Mouse (Mus musculus): ENCODE results near the gene Gm10428. TPM values are rescaled to one million over a fixed set of nuclear protein-coding genes. Genes with fewer than 3 reads are reported as not detected.

Gene Gm10428
- not detected in 2 replicates for polyA plus RNA-seq (2015; fragmentation: Nextera tagmentation; extraction: Ambion mirVana)

DNA sequence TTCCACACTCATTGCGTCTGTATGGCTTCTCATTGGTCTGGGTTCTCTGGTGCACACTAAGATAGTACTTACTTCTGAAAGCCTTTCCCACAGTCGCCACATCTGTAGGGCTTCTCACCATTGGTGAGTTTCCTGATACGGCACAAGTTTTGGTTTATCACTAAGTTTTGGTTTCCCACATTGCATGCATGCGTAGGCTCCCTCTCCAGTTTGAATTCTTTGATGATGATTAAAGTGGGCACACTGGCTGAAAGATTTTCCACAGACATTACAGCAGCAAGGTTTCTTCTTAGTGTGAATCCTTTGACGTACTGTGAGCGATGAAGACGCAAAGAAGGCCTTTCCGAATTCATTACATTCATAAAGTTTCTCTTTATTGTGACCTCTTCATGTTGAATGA lies at the start of gene Gm10428:
Gm10428 (plus strand) TSS at position 321 of the 400 bp plus-strand sequence.
- H3K4me1 ChIP-seq = peaks cover 11% of the 10 kb centered on the region; the same call in 1 of the 2 replicates
- ATAC-seq (ENCODE audit: insufficient number of reproducible peaks, low FRiP score, low TSS enrichment, low read depth) = no peak
- peaks cover 19% of the 10 kb centered on the region for H3K27me3 ChIP-seq
- no peak within 1 kb of the TSS for H3K9ac ChIP-seq
- no peak within 1 kb of the TSS for H3K4me3 ChIP-seq
- no peaks in the 10 kb centered on the region for H3K9me3 ChIP-seq
- no peak within 1 kb of the TSS for H3K4me2 ChIP-seq
- 81% methylated on average over 8 of the region's 8 CpGs for WGBS
- no peak within 1 kb of the TSS for H3K27ac ChIP-seq
- no peaks in the 10 kb centered on the region for H3K36me3 ChIP-seq

DNA sequence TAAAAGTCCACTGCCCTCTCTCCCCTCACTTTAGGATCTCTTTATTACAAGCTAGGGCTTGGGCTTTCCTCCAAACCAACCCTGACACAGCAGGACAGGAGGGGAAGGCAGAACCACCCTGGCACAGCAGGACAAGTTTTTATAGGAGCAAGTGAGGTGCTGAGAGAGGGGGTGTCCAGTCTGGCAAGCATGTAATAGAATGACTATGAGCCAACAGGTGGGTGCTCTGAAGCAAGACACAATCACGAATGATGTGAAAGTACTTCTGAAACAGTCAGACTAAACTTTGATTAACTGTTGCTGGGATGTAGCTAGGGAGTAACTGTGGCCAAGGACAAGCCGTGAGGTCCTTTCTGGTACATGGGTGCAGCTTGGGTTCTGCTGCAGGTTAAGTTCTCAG lies 46.8 kb upstream of the Gm10428 start:
- Histone ChIP-seq H3K9ac (no peak overlapping the region), H3K4me3 (no peak overlapping the region), H3K4me2 (no peak overlapping the region), H3K27ac (no peak overlapping the region), H3K27me3 (no peaks in the 10 kb centered on the region), H3K4me1 (0 out of 2 replicates have a peak, but pooled peaks cover 3% of the 10 kb centered on the region), H3K9me3 (no peaks in the 10 kb centered on the region), H3K36me3 (no peaks in the 10 kb centered on the region)
- WGBS = 85% methylated on average over 2 of the region's 2 CpGs
- no peak for ATAC-seq (ENCODE audit: insufficient number of reproducible peaks, low FRiP score, low TSS enrichment, low read depth)

DNA sequence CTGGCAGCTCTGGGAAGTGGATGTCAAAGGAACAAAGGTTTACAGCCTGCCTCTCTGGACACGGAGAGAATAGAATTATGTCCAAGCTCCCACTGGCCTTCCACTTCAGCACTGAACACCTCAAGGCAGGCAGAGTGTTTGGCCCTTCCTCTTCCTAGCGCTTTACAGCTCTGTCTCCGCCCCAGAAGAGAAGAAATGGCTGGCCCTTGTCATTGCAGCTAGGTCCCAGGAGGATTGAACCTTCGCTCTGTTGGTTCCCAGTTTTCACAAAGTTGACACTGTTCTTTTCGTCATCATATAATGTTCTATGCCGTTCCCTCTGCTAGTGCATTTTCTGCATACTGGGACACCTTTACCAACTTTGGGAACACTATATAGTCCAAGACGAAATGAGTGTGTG lies 44.6 kb upstream of the Gm10428 start:
- ATAC-seq (ENCODE audit: insufficient number of reproducible peaks, low FRiP score, low TSS enrichment, low read depth) = no peak
- Histone ChIP-seq H3K4me2 (no peak overlapping the region), H3K9ac (no peak overlapping the region), H3K27me3 (no peaks in the 10 kb centered on the region), H3K36me3 (peaks cover 13% of the 10 kb centered on the region), H3K9me3 (no peaks in the 10 kb centered on the region), H3K27ac (no peak overlapping the region), H3K4me1 (0 out of 2 replicates have a peak, but pooled peaks cover 3% of the 10 kb centered on the region), H3K4me3 (no peak overlapping the region)
- WGBS = 75% methylated on average over 7 of the region's 7 CpGs

DNA sequence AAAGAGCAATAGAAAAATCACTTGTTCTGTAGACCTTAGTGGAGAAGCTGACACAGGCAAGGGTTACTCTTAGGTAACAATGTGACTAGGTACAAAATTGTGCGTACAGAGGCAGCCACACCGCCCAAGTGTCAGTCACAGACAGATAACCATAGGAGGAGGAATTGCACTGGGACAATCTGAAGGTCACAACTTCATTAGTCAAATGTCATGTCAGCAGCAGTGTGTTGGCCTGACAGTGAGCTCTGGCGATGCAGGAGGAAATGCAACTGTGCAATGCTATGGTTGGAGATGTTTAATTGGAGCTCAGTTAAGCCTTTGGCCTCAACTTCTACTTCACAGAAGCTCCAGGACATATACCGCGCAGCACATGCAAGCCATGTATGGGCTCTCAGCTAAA lies 42.2 kb upstream of the Gm10428 start:
- H3K4me2 ChIP-seq = no peak overlapping the region
- no peaks in the 10 kb centered on the region for H3K9me3 ChIP-seq
- no peaks in the 10 kb centered on the region for H3K27me3 ChIP-seq
- no peak overlapping the region for H3K9ac ChIP-seq
- H3K4me3 ChIP-seq = no peak overlapping the region
- H3K27ac ChIP-seq = no peak overlapping the region
- H3K4me1 ChIP-seq = 0 out of 2 replicates have a peak, but pooled peaks cover 3% of the 10 kb centered on the region
- ATAC-seq (ENCODE audit: insufficient number of reproducible peaks, low FRiP score, low TSS enrichment, low read depth) = no peak
- WGBS = 91% methylated on average over 5 of the region's 5 CpGs
- H3K36me3 ChIP-seq = peaks cover 33% of the 10 kb centered on the region

DNA sequence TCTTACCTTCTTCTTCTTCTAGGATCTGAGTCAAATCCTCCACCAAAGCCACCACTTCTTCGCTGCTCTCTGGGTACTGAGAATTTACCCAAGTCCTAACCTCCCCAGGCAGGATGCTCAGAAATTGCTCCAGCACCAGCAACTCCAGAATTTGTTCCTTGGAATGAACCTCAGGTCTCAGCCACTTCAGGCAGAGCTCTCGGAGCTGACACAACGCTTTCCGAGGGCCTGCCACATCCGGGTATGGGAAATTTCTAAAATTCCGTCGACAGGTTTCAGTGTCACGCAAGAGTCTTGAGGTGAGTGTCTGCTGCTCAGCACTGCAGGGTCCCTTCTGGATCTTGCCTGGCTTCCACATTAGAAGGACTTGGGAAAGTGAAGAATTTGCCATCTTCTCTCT lies 24.6 kb upstream of the Gm10428 start:
- 90% methylated on average over 8 of the region's 8 CpGs for WGBS
- ATAC-seq (ENCODE audit: insufficient number of reproducible peaks, low FRiP score, low TSS enrichment, low read depth) = no peak
- peaks cover 9% of the 10 kb centered on the region for H3K4me1 ChIP-seq
- no peak overlapping the region for H3K4me2 ChIP-seq
- H3K36me3 ChIP-seq = peaks cover 38% of the 10 kb centered on the region
- no peaks in the 10 kb centered on the region for H3K27me3 ChIP-seq
- H3K9me3 ChIP-seq = no peaks in the 10 kb centered on the region
- H3K27ac ChIP-seq = no peak overlapping the region
- H3K4me3 ChIP-seq = no peak overlapping the region
- no peak overlapping the region for H3K9ac ChIP-seq

DNA sequence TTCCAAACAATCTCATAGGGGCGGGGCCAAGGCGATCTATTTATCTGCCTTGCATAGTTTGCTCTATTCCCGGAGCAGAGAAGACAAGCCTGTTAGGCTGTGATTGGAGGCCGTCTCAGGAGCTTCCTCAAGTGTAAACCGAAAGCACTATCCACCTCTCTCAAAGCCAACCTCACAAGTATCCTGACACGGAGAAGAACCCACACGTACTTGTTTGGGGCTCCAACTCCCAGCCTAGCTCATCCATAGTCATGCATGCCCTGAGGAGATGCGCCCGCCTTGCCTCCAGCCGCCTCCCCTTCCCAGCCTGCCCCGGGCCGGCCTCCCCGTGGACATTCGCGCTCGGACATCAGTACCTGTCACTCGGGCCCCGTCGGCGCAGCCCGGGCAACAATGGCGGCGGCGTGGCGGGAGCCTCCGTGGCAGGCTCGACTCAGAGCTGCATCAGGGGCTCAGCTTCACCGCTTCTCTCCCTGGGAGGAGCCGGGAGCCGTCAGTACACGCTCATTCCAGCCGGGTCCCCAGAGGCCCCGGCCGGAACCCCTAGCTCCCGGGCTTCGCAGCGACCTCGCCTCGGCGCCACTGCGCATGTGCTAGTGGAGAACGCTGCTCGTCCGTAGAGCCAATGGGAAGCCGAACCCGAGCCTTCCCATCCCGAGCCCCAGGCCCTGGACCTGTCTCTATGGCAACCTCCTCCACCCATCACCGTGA lies 21.4 kb upstream of the Gm10428 start, which contains the start of gene Zfp287:
Zfp287 (minus strand) TSS at position 595 of the 711 bp plus-strand sequence.
- peaks cover 15% of the 10 kb centered on the region for H3K36me3 ChIP-seq
- peak within 1 kb of the TSS; percentile 74 for H3K4me3 ChIP-seq
- peaks cover 9% of the 10 kb centered on the region for H3K4me1 ChIP-seq
- no peaks in the 10 kb centered on the region for H3K27me3 ChIP-seq
- under 1% methylated on average over 48 of the region's 48 CpGs for WGBS
- H3K27ac ChIP-seq = peak within 1 kb of the TSS; percentile 62
- H3K9ac ChIP-seq = peak within 1 kb of the TSS; percentile 71
- peak; percentile 87 for ATAC-seq (ENCODE audit: insufficient number of reproducible peaks, low FRiP score, low TSS enrichment, low read depth)
- peak within 1 kb of the TSS; percentile 89 for H3K4me2 ChIP-seq
- no peaks in the 10 kb centered on the region for H3K9me3 ChIP-seq

DNA sequence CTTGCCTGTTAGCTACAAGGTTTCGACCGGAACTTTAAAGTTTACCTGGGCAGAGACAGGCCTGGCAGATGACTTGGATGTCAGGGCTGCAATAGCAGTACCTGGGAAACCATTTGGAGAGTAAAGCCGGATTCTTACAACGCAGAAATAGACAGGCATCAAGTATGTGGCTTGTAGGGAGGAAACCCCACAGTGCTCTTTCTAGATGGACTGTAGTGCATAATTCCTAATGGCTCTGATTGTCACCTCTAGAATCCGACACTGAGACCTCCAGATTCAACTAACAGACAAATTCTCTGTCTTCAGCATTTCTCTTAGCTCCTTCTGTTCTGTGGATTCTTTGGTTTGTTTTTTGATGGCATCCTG lies 20.9 kb upstream of the Gm10428 start:
- H3K4me3 ChIP-seq = peak overlapping the region; percentile 74
- no peak overlapping the region for H3K27ac ChIP-seq
- 15% methylated on average over 5 of the region's 5 CpGs for WGBS
- ATAC-seq (ENCODE audit: insufficient number of reproducible peaks, low FRiP score, low TSS enrichment, low read depth) = no peak
- peaks cover 9% of the 10 kb centered on the region for H3K4me1 ChIP-seq
- H3K9ac ChIP-seq = no peak overlapping the region
- H3K36me3 ChIP-seq = peaks cover 14% of the 10 kb centered on the region
- H3K27me3 ChIP-seq = no peaks in the 10 kb centered on the region
- peak overlapping the region; percentile 89 for H3K4me2 ChIP-seq
- H3K9me3 ChIP-seq = no peaks in the 10 kb centered on the region

DNA sequence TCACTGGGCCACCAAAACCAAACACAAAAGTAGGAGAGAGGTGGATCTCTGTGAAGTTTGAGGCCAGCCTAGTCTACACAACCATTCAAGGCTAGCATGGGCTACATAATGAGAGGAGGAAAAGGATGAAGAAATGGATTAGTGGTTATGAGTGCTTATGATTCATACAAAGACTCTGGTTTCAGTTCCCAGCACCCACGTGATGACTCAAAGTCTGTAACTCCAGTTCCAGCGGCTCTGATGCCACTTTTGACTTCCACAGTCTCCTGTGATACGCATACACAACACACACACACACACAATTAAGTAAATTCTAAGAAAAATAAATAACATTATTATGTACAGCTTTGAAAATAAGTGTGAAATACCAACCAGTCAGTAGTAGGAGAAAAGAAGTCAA lies 20.2 kb upstream of the Gm10428 start:
- Histone ChIP-seq H3K4me2 (no peak overlapping the region), H3K36me3 (peaks cover 8% of the 10 kb centered on the region), H3K4me3 (no peak overlapping the region), H3K9ac (no peak overlapping the region), H3K27ac (no peak overlapping the region), H3K27me3 (no peaks in the 10 kb centered on the region), H3K9me3 (no peaks in the 10 kb centered on the region), H3K4me1 (peaks cover 9% of the 10 kb centered on the region)
- ATAC-seq (ENCODE audit: insufficient number of reproducible peaks, low FRiP score, low TSS enrichment, low read depth) = no peak
- WGBS = 81% methylated on average over 3 of the region's 3 CpGs

DNA sequence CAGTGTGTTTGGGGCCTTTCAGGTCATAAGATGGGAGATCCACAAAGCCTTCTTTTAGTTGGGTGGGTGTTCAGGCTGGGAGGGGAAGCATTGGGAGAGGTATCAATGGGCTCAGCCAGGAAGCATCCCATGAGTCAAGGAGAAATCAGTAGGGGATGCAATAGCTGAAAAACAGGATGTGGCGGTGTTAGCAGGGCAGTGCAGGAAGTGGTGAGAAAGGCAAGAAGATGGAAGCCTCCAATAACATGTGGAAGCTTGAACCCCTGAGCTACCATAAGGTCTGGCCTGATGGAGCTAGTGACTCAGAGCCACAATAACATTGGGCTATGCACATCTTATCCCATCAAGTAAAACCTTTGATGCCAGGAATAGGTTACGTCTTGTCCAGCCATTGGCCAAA lies 11.7 kb upstream of the Gm10428 start:
- peaks cover 4% of the 10 kb centered on the region; the same call in 1 of the 2 replicates for H3K4me1 ChIP-seq
- WGBS = 90% methylated on average over 2 of the region's 2 CpGs
- peaks cover 3% of the 10 kb centered on the region; the same call in 1 of the 2 replicates for H3K27me3 ChIP-seq
- H3K36me3 ChIP-seq = no peaks in the 10 kb centered on the region
- no peak overlapping the region for H3K4me2 ChIP-seq
- H3K4me3 ChIP-seq = no peak overlapping the region
- no peaks in the 10 kb centered on the region for H3K9me3 ChIP-seq
- no peak overlapping the region for H3K27ac ChIP-seq
- no peak for ATAC-seq (ENCODE audit: insufficient number of reproducible peaks, low FRiP score, low TSS enrichment, low read depth)
- no peak overlapping the region for H3K9ac ChIP-seq

DNA sequence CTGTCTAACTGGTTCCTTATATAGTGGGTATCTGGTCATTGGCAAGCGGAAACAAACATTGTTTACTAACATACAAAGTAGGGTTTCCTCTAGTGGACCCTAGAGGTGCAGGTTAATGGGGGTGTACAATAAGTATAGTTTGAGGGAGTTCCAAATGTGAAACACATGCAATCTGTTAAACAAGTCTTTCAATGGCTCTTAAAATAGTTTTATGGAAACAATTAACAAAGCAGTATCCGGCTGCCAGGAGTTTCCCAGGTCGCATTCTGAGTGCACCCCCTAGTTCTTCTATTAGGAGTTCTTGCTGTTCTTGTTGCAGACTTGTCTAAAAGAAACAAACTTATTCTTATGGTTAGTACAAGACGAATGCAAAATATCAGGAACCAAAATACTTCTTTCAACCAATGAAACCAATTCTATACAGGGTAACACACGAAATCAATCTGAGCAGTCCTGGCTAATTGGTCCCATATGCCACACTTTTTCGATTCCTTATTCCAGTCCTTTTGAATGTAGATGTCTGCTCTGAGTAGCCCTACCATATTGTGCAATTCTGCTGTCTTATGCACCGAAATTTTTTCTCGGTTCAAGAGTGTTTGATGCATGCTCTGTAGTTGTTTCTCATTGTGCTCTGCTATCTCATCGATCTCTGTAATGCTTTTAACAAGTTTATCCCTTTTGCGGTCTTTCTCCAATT lies 10.5 kb upstream of the Gm10428 start:
- H3K4me1 ChIP-seq = peaks cover 8% of the 10 kb centered on the region
- H3K27me3 ChIP-seq = peaks cover 14% of the 10 kb centered on the region
- H3K36me3 ChIP-seq = no peaks in the 10 kb centered on the region
- no peak for ATAC-seq (ENCODE audit: insufficient number of reproducible peaks, low FRiP score, low TSS enrichment, low read depth)
- no peaks in the 10 kb centered on the region for H3K9me3 ChIP-seq
- no peak overlapping the region for H3K9ac ChIP-seq
- H3K27ac ChIP-seq = no peak overlapping the region
- no peak overlapping the region for H3K4me2 ChIP-seq
- no peak overlapping the region for H3K4me3 ChIP-seq
- WGBS = 35% methylated on average over 10 of the region's 10 CpGs

DNA sequence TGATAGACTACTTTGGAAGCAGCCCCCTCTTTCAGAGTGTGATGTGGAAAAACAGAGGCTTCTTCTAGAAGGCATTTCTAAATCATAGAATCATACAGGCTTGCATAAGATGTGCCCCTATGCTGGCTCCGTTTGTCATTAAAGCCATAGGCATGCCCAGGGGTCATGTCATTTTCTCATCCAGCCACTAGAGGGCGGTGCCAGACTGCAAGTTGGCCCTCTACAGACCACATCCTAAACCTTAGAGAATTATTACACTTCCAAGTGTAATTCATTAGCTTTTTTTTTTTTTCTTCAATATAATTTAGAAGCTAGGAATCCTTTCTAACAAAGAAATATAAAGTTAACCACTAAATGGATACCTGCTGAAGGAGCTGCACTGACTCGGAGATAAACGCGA lies 8.8 kb upstream of the Gm10428 start:
- Histone ChIP-seq H3K9ac (no peak overlapping the region), H3K4me3 (no peak overlapping the region), H3K4me1 (peaks cover 8% of the 10 kb centered on the region), H3K36me3 (no peaks in the 10 kb centered on the region), H3K4me2 (no peak overlapping the region), H3K9me3 (no peaks in the 10 kb centered on the region), H3K27me3 (peaks cover 25% of the 10 kb centered on the region), H3K27ac (no peak overlapping the region)
- 38% methylated on average over 5 of the region's 5 CpGs for WGBS
- no peak for ATAC-seq (ENCODE audit: insufficient number of reproducible peaks, low FRiP score, low TSS enrichment, low read depth)

DNA sequence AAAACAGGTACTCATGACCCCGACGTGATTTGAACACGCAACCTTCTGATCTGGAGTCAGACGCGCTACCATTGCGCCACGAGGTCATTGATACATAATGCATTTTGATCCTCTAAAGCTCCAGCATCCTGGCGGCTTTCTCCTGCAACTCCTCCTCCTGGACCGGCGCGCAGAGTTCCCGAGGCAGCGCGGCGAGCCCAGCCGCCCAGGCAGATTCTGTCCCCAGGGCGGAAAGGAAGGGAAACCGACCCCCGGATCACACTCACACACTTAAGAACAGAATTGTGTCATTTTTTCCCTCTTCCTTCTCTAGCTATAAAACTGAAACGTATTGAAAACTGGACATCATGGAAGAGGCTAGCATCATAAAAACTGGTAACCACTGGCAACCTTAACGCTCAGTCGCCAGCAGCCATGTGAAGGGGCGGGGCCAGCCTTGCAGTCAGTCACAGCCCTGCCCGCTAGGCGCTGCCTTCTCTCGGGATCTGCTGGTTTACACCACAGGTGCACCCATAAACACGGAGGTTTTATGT lies 6.8 kb upstream of the Gm10428 start:
- no peak overlapping the region for H3K9ac ChIP-seq
- no peak for ATAC-seq (ENCODE audit: insufficient number of reproducible peaks, low FRiP score, low TSS enrichment, low read depth)

More for the DNA sequence above, 6.8 kb upstream of the Gm10428 start:
- peak overlapping the region; percentile 62 for H3K4me2 ChIP-seq
- H3K4me1 ChIP-seq = peaks cover 8% of the 10 kb centered on the region
- no peak overlapping the region for H3K27ac ChIP-seq
- H3K9me3 ChIP-seq = no peaks in the 10 kb centered on the region
- WGBS = 2% methylated on average over 27 of the region's 27 CpGs
- H3K4me3 ChIP-seq = peak overlapping the region; percentile 36
- no peaks in the 10 kb centered on the region for H3K36me3 ChIP-seq
- peaks cover 31% of the 10 kb centered on the region for H3K27me3 ChIP-seq
